Mouse (Mus musculus): ENCODE measurements around the gene Rps6ka5.

The Rps6ka5 gene

DNA sequence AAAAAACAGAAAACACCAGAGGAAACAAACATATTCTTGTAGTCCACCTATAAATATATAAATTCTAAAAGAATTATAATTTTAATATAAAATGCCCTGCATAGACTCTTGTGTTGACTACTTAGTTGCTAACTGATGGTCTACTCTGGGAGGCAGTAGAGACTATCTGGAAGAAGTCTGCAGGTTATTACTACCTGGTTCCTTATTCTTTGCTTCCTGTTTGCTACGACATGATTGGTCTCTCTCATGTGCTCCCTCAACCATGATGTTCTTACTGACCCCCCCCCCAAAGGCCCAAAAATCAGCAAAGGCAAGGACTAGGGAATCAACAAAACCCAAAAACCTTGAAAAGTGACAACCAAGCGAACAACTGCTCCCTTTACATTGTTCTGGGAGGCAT lies 66.7 kb downstream of the Rps6ka5 start:
- DNase-seq (ENCODE audit: low read depth, low spot score): no peak

DNA sequence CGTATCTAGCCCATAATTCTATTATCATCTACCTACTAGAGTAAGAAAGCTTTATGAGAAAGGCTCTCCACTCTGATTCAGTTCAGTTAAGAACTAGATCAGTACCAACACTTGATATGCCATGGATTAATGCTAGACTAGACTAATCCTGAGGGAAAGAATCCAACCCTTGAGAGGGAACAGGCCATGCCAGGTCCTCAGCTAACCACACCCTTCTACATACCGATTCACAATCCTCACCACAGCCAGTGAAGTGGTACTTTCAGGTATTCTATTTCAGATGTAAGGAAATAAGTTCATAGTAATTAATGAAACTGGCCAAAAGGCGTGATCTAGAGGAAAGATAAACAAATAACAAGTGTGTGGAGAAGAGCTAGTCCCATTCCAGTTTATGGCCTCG lies 70.8 kb downstream of the Rps6ka5 start:
- no peak for DNase-seq (ENCODE audit: low read depth, low spot score)

DNA sequence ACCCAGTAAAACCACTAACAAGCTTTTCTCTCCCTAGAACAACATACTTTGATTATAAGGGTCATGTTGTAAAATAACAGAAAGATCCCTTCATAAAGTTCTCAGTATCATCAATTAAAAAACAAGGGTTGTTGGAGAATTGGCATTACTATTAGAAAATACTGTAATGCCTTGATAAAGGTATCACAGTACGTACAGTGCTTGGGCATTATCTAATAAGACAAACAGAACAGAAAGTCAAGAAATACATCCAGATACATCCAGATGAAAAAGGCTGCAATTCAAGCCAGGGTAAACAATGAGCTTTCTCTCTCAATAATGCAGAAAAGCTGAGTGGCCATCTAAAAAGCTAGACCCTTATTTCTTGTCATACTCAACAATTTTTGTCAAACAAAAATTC lies 84.8 kb downstream of the Rps6ka5 start:
- no peak for DNase-seq (ENCODE audit: low read depth, low spot score)

DNA sequence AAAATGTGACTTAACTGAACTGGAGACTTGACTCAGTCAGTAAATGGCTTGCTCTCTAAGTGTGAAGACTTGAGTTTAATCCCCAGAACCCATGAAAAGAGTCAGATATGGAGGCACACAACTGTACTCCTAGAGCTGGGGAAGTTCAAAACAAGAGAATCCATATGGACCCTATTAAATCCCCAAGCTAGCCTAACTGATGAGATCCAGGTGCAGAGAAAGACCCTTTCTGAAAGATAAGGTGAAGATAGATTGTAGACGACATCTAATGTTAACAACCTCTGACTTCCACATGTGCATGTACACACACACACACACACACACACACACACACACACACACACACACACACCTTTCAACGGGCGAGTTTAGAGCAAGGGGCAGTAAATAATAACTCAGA lies 86.1 kb downstream of the Rps6ka5 start:
- peak; percentile 22 for DNase-seq (ENCODE audit: low read depth, low spot score)

DNA sequence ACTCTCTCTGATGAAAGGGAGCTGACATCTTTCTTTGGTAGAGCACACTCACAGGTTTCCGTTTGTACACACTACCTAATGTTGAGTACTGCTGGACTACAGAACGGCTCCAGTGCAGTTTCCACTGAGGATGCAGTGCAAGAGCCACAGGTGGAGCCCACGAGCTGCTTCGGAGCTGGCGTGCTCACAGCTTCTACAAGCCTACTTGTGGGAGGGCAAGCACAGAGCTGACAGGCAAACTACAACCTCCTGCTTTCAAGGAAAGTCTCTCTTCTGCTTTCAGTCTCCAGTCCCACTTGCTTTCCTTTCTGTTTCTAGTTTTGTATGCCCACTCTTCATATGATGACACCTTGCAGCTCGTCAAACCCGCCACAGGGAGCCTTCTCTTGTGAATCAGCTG lies 87.1 kb downstream of the Rps6ka5 start:
- peak; percentile 9 for DNase-seq (ENCODE audit: low read depth, low spot score)

DNA sequence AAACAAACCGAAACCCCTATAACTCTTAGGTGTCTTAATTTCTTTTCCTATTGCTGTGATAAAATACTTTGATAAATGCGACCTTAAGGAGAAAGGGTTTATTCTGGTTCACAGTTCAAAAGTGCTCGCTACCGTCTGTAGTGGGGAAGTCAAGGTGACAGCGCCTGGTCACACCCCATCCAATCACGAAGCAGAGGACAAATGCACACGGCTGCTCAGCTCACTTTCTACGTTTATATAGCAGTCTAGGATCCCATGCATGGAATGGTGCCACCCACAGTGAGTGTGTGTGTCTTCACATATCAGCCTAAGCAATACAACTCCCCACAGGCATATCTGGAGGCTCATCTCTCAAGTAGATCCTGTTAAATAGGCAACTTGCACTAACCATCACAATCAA lies 88.9 kb downstream of the Rps6ka5 start:
- no peak for DNase-seq (ENCODE audit: low read depth, low spot score)

DNA sequence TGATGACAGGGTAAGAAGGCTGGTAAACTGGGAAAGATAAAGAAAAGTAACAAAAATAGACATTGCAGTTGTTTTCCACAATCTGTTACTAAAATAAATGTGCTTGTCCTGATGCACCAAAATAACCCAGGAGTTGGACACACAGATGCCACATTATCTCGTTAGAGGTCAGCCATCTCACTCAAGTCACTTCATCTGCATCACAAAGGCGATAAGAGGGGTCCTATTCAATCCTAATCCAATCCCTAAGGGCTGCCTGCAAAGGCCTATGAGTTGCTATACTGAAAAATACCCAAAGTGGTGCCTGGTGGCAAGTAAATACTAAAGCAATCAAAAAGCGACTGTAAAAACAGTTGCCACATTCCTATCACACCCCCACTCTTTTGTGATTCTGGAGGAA lies 90.0 kb downstream of the Rps6ka5 start:
- no peak for DNase-seq (ENCODE audit: low read depth, low spot score)

DNA sequence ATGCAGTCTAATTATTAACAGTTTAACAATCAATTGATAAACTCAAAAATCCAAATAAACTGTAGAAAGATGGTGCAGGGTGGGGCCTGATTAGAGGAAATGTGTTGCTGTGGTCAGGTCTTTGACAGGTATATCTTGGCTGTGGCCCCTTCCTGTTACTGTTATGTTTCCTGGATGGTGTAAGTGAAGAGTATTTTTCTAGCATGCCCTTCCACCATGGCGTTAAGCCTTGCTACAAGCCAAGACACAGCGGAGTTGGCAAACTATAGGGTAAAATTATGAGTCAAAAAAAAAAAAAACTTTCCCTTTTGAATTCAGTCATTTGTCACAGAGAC lies 90.5 kb downstream of the Rps6ka5 start:
- DNase-seq (ENCODE audit: low read depth, low spot score): no peak

DNA sequence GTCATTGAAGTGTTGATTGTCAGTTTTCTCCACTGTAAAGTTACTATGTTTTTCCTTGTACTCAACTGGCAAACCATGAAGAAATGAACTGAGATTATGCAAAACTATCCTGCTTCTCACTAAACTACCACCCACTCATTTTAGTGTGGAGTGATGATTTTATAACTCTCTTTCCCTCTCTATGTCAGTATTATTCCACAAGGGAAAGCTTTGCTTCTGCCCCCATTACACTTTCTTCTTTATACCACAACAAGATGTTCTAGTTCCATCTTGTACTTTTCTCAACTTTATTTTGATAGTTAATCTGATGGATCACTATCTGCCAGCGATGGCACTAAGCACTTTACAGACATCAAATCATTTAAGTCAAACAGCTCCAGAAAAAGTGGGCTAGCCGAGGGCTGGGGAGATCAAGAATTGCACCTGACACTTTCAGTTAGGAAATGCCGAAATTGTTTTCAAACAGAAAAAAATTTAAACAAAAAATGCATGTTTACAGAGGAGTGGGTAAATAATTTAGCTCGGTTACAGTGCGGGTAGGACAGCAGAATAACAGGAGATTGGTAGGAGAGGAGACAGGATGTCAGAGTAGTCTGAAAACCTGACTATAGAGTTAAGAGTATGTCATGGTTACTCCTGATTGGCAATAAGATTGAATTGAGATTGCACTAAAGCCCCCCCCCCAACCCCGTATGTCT lies 91.0 kb downstream of the Rps6ka5 start:
- no peak for DNase-seq (ENCODE audit: low read depth, low spot score)

DNA sequence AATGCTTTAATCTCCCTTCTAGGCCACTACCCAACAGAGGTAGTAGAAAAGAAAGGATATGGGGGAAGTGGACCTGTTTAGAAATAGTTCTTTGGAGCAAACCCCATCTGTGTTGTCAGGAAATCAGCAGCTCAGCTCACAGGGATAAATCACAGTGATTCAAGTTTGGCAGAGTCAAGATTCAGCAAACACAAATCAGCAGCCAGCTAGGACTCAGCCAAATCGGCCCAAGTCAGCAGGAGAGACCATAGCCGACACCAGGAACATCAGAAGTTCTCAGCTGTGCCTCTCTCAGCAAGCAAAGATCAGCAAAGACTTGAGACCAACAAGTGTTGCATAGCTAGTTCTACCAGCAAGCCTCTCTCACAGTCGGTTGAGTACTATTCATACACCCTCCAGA lies 93.6 kb downstream of the Rps6ka5 start:
- no peak for DNase-seq (ENCODE audit: low read depth, low spot score)

DNA sequence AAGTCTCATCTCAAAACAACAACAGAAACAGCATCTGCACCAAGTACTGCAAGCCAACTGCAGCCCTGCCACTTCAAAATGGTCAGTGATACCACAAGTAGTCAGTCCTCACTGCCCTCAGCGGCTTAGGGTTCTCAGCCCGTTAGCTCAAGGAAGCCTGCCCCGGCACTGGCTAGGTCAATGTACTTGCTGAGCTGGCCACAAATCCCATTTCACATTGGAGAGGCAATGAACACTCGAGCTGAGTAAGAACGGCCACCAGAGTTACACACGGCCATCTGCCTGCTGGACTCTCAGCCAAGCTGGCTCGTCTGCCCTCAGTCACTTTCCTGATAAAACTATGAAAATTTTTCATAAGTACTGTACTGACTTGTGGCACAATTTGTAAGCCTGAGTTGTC lies 95.5 kb downstream of the Rps6ka5 start:
- no peak for DNase-seq (ENCODE audit: low read depth, low spot score)

DNA sequence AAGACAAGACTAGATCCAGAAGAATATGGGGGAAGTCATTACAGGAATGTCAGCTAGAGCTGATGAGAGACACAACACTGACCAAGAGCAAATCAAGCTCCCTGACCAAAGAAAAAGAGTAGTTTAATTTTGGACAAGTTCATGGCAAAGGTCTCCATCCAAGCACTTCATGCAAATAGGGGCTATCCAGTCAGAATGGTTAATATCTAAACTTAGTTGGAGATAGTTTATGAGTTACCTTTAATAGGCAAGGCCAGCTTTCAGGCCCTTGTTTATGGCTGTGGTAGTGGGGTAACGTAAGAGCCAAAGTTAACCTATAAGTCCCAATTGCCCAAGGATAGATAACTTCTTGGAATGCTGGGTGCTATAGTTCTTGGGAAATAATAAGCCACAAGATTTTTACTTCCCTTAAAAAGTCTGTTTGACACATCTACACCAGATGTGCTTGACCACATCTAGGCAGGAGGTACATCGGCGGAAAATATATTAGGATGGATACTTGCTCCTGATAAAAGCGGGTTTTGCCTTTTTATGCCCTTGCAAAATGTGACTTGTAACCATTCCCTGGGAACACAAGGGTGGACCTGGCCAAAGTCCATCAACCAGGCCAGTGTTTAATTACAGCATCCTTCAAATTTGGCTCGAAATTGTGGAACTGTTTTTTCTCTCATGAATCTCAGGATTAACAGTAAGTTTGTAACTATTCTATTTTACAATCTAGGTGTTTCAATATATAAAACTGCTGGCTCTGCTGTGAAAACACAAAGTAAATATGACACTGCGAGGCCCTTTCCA lies 97.5 kb downstream of the Rps6ka5 start:
- no peak for DNase-seq (ENCODE audit: low read depth, low spot score)

DNA sequence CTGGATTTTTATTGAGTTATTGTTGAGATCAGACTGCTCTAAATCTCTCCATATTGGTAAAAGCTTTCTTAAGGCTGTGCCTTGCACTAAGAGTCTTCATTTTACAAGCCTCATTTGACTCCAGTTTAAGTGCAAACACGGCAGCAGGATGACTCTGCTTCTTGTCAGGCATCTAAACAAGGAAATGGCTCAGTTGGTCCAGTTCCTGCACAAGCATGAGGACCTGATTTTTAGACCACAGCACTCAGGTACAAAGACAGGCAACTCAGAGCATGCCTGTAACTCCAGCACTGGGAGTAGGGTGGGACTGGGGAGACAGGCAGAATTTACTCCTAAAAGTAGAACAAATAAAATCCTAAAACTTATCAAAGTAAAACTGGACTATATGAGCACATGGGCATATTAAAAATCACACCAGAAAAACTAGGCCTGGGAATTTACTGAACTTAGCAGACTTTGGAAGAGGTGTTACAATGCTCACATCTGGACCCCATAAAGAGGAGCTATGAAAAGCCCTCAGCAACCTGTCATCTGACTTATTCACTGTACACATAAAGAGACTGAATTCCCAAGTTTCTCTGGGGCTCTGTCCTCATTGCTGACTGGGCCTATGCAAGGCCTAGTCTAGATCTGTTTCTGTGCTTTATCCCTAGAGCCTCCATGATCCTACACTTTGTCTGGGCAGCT lies 99.6 kb downstream of the Rps6ka5 start:
- no peak for DNase-seq (ENCODE audit: low read depth, low spot score)

DNA sequence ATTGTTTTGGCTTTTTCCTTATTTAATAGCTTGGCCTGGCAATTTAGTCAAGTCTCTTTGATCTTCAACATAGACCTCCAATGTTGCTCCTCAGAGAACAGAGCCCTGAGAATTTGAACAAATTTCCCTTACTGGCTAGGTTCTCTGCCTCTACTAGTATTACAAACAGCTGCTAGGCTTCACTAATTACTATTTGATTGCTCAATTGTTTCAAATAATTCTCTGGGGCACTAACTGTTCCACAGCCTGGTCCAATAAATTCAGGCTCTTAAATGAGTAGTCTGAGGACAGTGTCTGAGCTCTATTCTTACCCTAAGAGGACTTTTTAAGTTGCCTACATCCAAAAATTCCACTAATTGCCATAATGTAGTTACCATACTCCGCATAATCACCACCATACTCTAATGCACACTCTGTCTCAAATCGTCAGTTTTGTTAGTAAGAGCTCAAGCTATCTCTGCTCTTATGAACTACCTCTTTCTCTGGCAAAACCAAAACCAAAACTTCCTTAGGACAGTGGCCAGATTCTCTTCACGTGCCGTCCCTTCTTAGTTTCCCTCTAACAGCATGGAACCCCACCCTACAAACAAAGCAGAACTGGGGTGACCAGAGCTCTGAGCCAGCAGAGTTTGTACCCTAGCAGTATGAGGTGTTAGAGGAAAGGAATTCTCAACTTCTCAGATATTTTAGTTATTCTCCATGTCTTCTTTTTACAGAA lies 100.4 kb downstream of the Rps6ka5 start:
- no peak for DNase-seq (ENCODE audit: low read depth, low spot score)

DNA sequence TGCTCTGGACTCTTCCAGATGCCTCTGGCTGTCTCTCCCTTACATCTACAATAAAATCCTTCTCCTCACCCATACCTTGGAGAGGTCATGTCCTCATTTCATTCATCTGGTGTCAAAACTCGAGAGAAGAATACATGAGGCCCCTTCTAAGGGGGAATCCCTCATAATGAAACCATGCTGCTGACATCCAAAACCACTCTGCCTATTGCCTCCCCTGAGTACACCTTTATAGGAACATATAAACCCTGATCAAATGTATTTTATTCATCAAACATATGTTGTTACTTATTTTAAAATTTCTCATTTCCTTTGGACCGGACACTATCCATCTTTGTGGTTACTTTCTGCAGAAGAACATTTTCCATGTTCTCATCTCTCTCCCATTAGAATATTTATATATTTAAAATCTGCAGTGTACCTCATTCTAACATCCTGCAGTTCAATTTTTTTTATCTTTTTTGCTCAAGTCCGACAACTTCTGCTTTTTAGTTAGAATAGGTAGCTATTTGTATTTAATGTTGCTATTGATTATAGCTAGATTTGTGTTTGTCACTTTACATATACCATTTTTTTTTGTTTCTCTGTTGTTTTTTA lies 101.8 kb downstream of the Rps6ka5 start:
- no peak for DNase-seq (ENCODE audit: low read depth, low spot score)

DNA sequence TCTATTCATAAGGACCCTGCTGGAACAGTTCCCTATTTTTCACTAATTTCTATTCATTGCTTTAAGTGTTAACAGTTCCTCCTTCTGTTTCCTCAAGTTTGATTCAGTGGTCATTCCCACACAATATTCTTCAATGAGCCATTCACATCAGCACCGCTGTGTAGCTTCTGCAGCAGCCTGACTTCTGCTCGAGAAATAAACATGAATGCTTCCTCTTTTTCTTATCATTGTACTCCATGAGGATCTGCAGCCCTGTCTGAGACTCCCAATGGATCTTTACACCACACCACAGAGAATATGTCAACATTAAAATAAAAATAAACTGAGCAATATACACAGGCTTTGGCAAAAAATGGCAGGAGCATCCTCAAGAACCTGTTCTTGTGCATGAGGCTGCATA lies 111.5 kb downstream of the Rps6ka5 start:
- DNase-seq (ENCODE audit: low read depth, low spot score): no peak

DNA sequence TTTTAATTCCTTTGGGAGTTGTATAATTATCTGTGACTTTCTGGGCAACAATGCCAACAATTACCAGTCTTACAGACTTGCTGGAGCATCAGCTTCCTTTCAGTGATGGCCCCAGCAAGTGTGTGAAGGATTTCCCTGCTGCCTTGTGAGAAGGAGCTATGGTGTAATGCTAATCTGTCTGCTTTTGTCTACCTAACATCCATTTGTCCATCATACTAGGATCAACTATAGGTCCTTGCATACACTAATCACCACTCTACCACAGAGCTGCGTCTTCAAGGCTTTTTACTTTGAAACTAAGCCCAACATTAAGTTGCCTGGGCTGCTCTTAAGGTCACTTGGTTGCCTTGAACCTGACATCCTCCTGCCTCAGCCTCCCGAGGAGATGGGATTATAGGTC lies 112.9 kb downstream of the Rps6ka5 start:
- DNase-seq (ENCODE audit: low read depth, low spot score): no peak

DNA sequence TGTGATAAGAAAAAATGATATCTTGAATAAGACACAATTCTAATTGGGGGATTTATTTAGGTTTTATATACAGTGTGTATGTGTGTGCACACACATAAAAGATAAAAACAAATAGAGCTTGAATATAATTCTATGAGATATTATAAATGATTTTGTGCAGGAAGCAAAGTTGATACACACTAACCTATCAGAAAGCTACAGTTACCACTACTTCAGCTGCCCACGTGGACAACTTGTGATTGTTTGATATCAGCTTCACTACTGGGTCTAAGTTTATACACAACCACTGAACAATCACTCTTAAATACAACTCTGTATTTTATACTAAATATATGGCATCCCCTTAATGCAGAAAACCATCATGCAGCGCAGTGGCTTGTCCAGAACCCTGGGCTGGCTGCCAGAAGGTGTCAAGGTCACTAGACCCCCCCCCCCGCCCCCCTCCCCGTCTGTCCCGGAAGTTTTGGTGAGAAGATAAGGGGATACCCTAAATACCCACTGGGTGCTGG lies 113.5 kb downstream of the Rps6ka5 start:
- DNase-seq (ENCODE audit: low read depth, low spot score): no peak

DNA sequence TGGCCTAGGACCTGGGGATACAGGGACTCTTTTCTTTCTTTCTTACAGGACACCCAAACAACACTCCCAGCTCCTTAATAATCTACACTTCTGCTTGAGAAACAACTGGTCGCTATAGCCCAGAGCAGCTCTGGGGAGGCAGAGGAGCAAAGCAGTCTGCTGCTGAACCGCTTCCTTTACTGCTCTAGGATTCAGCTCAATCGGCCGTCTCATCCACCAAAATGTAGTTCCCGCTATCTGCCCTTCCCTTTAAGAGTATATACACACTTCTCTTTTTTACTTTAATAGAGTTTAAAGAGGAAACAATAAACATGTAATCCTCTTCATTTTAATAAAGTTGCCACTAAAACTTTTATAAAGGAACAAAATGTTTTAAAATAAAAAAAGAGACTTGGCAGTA lies 117.0 kb downstream of the Rps6ka5 start:
- DNase-seq (ENCODE audit: low read depth, low spot score): no peak

DNA sequence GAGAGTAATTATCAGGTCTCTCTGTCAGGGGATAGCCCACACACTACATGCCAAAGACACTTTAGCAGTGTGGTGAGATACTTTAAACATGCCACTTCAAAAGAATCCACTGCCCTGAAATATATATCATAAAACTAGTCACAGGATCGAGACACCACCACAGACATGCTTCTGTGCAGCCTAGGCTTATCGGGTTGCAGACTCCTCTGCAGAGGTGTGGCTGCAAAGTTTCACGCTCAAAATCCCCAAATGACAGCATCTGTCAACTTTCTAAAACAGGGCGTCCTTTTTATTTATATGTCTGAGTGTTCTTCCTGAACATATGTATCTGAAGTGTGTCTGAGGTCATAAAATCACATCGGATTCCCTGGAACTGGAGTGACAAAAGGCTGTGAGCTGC lies 117.7 kb downstream of the Rps6ka5 start:
- no peak for DNase-seq (ENCODE audit: low read depth, low spot score)

DNA sequence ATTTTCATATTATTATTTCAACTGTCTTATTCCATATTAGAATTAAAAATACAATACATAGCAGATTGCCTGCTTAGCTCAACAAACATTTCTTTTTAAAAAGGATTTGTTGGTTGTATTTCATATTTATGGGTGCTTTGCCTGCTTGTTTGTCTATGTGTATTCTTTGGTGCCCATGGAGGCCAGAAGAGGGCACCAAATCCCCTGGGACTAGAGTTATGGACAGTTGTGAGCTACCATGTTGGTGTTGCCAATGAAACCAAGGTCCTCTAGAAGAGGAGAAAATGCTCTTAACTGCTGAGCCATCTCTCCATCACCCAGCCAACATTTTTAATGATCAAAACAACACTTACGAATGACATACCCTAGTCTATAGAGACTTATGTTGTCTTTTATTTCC lies 120.0 kb downstream of the Rps6ka5 start:
- DNase-seq (ENCODE audit: low read depth, low spot score): no peak

DNA sequence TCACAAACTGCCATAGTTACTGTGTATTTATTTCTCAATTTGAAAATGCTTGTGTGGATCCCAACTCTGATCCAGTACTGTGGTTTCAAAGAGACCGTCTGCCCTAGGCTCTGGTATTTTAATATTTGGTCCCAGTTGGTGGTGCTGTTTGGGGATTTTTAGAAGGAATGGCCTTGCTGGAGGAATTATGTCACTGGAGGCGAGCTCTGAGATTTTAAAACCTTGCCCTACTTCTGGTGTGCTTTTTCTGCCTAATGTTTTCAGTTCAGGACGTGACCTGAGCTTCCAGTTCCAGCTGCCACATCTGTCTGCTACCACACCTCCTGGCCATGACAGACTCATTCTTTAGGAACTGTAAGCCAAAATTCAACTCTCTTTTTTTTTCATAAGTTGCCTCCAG lies 121.2 kb downstream of the Rps6ka5 start:
- DNase-seq (ENCODE audit: low read depth, low spot score): no peak
